In genomic region chr13:94560011-94560410, GRCm38 (mm10) we compare ENCODE assay signal across 8 mouse cellular contexts.
DNase-seq lines count a peak whose midpoint lies in the region; ATAC-seq lines count a peak whose summit lies in the region.

No protein-coding gene starts in this region.

- peak; percentile 55 for DNase-seq in CD4-positive helper T cell, adult 2 months (ENCODE audit: low read depth, low spot score)
- DNase-seq in adrenal gland, adult 18-20 months (ENCODE audit: low spot score in 2 of 2) = peak; percentile 73 to 74
- peak; percentile 92 for DNase-seq in embryo, embryonic 10 days (ENCODE audit: low spot score)
- DNase-seq in gastrocnemius, postnatal 14 days = peak; percentile 77
- DNase-seq in kidney, adult 18-20 months = peak; percentile 71
- DNase-seq in left cerebral cortex, postnatal 4 days = peak; percentile 81
- peak; percentile 52 for DNase-seq in testis, postnatal 14 days (ENCODE audit: low spot score)

- no peaks in the 10 kb centered on the region for H3K36me3 ChIP-seq in neural tube, embryonic 12.5 days

- H3K9me3 ChIP-seq in neural tube, embryonic 12.5 days = no peaks in the 10 kb centered on the region

- peaks cover 11% of the 10 kb centered on the region for H3K4me1 ChIP-seq in neural tube, embryonic 12.5 days

- H3K4me3 ChIP-seq in neural tube, embryonic 12.5 days = no peak overlapping the region

- H3K27ac ChIP-seq in neural tube, embryonic 12.5 days = no peak overlapping the region

- H3K27me3 ChIP-seq in neural tube, embryonic 12.5 days (replicated peaks) = peaks cover 30% of the 10 kb centered on the region

- H3K4me2 ChIP-seq in neural tube, embryonic 12.5 days (replicated peaks) = no peak overlapping the region

- no peak overlapping the region for H3K9ac ChIP-seq in neural tube, embryonic 12.5 days

- 2% methylated on average over 3 of the region's 3 CpGs for WGBS in neural tube, embryonic 12.5 days

- ATAC-seq in neural tube, embryonic 12.5 days (ENCODE audit: low FRiP score, low read depth) = peak; percentile 65; the same call in 1 of the 2 replicates

- intact Hi-C loops in gastrocnemius, postnatal 14 days (cut with DNase I; ENCODE audit: low total_unique reads) = loop anchor here (10.0 kb wide), 1 partner anchor 375 kb away; no protein-coding TSS in a partner anchor
- intact Hi-C loops in left cerebral cortex, postnatal 4 days (cut with DNase I) = no loop called here
